ENCODE assay signal across 24 mouse cellular contexts in genomic region chr2:48154706-48155105, GRCm38 (mm10).
"Had no signal": no experiment of that assay in that cellular context is flagged by ENCODE, and none has a peak within 500 bp of the region (broad histone marks: within the 10 kb centered on the region; RNA-seq: fewer than 3 reads in every experiment).

No protein-coding gene starts in this region.

- DNase-seq: kidney, adult 18-20 months; kidney, adult 9 months; kidney, postnatal 14 days; kidney, postnatal 4 days; left cerebral cortex, postnatal 4 days; liver, postnatal 0 days; lung, embryonic 14.5 days; retina, postnatal 1 day; right cerebral cortex, postnatal 25 days; spleen, adult 18-20 months; thymus, adult 2 months; thymus, postnatal 14 days; thymus, postnatal 4 days had no signal

- H3K9me3 ChIP-seq: intestine, embryonic 15.5 days; limb, embryonic 12.5 days; limb, embryonic 15.5 days; midbrain, embryonic 13.5 days; stomach, embryonic 15.5 days had no signal

- H3K27ac ChIP-seq: intestine, embryonic 15.5 days; left cerebral cortex, adult 2 months; limb, embryonic 12.5 days; limb, embryonic 15.5 days; liver, embryonic 14.5 days; macrophage; midbrain, embryonic 13.5 days; stomach, embryonic 15.5 days had no signal

- H3K36me3 ChIP-seq: intestine, embryonic 15.5 days; limb, embryonic 12.5 days; limb, embryonic 15.5 days; midbrain, embryonic 13.5 days; stomach, embryonic 15.5 days had no signal

- H3K9ac ChIP-seq: intestine, embryonic 15.5 days; limb, embryonic 12.5 days; limb, embryonic 15.5 days; liver, embryonic 14.5 days; liver, postnatal 0 days; lung, embryonic 14.5 days; midbrain, embryonic 13.5 days; stomach, embryonic 15.5 days had no signal

- H3K4me2 ChIP-seq: intestine, embryonic 15.5 days; limb, embryonic 12.5 days; limb, embryonic 15.5 days; liver, embryonic 11.5 days; lung, embryonic 14.5 days; midbrain, embryonic 13.5 days; stomach, embryonic 15.5 days had no signal

- H3K4me1 ChIP-seq: intestine, embryonic 15.5 days; limb, embryonic 12.5 days; limb, embryonic 15.5 days; midbrain, embryonic 13.5 days; stomach, embryonic 15.5 days had no signal

- ATAC-seq: intestine, embryonic 15.5 days; liver, postnatal 0 days; lung, postnatal 0 days; midbrain, embryonic 13.5 days; midbrain, embryonic 16.5 days had no signal

- H3K4me3 ChIP-seq: intestine, embryonic 15.5 days; left cerebral cortex, adult 2 months; limb, embryonic 12.5 days; limb, embryonic 15.5 days; midbrain, embryonic 13.5 days; stomach, embryonic 15.5 days had no signal

- H3K27me3 ChIP-seq: intestine, embryonic 15.5 days; limb, embryonic 12.5 days; limb, embryonic 15.5 days; midbrain, embryonic 13.5 days; stomach, embryonic 15.5 days had no signal
